Mouse (Mus musculus): ENCODE data around the gene Gcm2. TPM values are rescaled to one million over a fixed set of nuclear protein-coding genes. Genes with fewer than 3 reads are reported as not detected.
A peak's percentile ranks its signal among the peaks of the same experiment; 100 is the strongest.

Gene Gcm2
- total RNA-seq (2022) = not detected

DNA sequence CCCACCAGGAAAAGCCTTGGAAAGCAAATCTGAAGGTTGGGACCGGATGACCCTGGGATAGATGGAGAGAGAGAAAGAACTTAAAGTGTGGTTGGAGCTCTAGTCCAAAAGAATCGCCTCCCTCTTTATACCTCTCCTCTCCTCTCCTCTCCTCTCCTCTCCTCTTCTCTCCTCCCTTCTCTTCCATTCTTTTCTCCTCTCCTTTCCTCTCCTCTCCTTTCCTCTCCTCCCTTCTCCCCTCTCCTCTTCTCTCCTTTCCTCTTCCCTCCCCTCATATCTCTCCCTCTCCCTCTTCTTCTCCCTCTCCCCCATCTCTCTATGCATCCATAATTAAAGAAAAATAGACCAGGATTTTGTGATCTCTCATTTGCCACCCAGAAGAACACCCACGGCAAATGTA is at the start of gene Gcm2:
Gene Gcm2 (minus strand): TSS at position 101 of the 400 bp plus-strand sequence.
- DNase-seq (ENCODE audit: low spot score in 2 of 2) = no peak

- DNase-seq (ENCODE audit: low spot score in 2 of 2) = no peak
These were observed 47.6 kb upstream of the Gcm2 start for GRCm38 (mm10) chr13:41158426-41158825.

- no peak for DNase-seq (ENCODE audit: low spot score in 2 of 2)
These were observed 42.3 kb upstream of the Gcm2 start for GRCm38 (mm10) chr13:41153146-41153545.

- peak in 1 of 2 experiments; percentile 7 for DNase-seq (ENCODE audit: low spot score in 2 of 2)
These were observed 35.4 kb upstream of the Gcm2 start for GRCm38 (mm10) chr13:41146271-41146670.

DNA sequence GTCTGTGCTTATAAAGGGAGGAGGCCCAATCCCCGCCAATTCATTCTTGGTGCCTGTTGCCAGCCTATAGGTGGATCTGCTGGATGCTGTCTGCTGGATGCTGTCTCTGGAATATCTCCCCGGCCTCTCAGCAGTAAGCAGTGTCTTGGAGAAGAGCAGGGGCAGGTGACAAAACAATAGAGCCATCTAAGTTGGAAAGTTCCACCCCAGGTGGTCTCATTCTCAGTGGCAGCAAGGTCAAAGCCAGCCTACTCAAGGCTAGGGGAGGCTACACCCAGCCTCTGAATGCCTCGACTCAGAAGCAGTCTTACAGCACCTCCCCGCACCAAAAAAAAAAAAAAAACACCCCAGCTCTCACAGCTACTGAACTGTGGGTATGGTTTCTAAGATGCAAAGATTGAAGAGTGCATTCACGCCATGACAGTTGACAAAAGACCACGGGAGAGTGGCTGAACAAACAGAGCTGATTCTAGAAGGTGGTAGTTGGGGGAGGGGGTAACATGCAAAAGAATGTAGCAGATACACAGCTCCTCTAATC is 34.7 kb upstream of the Gcm2 start:
- no peak for DNase-seq (ENCODE audit: low spot score in 2 of 2)

DNA sequence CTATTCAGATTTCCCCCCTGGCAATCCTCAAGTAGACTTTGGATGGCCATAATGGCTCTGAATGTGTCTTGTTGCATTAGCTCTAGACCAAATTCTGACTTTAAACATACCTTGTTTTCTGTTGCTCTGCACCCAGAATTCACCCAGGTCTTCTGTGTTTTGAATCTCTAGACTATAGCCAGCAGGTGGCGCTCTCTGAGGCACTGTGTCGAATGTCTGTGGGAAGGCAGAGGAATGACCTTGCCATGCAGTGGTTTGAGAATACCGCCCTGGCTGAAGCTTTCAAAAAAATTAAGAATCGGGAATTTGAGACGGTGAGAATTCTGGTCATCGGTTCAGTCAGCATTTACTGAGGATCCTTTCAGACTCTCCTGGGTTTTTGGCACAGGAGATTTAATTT is 24.1 kb upstream of the Gcm2 start:
- no peak for DNase-seq (ENCODE audit: low spot score in 2 of 2)

GRCm38 (mm10) chr13:41129061-41129460 is 18.2 kb upstream of the Gcm2 start:
- DNase-seq (ENCODE audit: low spot score in 2 of 2) = no peak

GRCm38 (mm10) chr13:41128326-41128725 is 17.5 kb upstream of the Gcm2 start:
- no peak for DNase-seq (ENCODE audit: low spot score in 2 of 2)

GRCm38 (mm10) chr13:41123666-41124225 is 12.9 kb upstream of the Gcm2 start:
- DNase-seq (ENCODE audit: low spot score in 2 of 2) = no peak

DNA sequence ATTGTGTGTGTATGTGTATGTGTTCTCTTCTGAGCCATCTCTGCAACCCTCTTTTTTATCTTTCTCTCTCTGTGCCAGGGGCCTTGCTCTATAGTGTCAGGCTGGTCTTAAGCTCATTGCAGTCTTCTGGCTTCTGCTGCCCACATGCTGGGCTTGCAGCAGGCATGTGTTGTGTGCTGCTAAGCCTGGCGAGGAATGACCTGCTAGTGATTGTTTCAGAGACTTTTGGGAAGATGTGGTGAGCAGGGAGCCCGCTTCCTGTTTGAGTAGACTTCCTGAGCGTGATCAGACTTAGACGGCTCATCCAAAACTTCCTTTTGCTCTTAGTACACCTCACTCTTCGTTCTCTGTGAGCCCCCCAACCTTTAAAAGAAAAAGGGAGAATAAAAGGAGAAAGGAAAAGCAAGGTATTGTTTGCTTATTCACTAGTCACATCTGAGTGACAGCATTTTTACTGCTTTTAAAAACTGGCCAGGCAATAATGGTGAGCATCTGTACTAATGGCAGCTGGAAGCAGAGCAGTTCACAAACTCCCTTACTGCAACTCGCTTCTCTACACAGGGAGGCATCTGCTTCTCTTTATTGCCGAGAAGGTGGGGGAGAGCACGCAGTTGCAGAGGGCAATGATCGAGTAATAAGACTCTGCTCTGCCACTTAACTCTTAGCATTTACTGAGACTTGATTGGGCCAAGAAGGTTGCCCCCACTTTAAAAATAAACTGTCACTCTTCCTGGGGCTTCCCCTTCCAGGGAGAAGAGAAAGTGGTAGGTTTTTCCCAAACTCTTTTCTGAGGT is 8.5 kb upstream of the Gcm2 start:
- no peak for DNase-seq (ENCODE audit: low spot score in 2 of 2)

GRCm38 (mm10) chr13:41113940-41114339 is 3.1 kb upstream of the Gcm2 start, which contains the start of gene Sycp2l:
Gene Sycp2l (plus strand): TSS chr13:41114307.
- no peak for DNase-seq (ENCODE audit: low spot score in 2 of 2)

- DNase-seq (ENCODE audit: low spot score in 2 of 2) = no peak
These were observed 5.3 kb downstream of the Gcm2 start for GRCm38 (mm10) chr13:41105541-41105940.

GRCm38 (mm10) chr13:41103841-41104525 is 6.9 kb downstream of the Gcm2 start:
- DNase-seq (ENCODE audit: low spot score in 2 of 2) = no peak

- DNase-seq (ENCODE audit: low spot score in 2 of 2) = no peak
These were observed 10.8 kb downstream of the Gcm2 start for GRCm38 (mm10) chr13:41100031-41100430.

GRCm38 (mm10) chr13:41098325-41098724 is 12.5 kb downstream of the Gcm2 start:
- no peak for DNase-seq (ENCODE audit: low spot score in 2 of 2)

- DNase-seq (ENCODE audit: low spot score in 2 of 2) = no peak
These were observed 13.3 kb downstream of the Gcm2 start for GRCm38 (mm10) chr13:41097324-41098058.

GRCm38 (mm10) chr13:41094160-41094559 is 16.7 kb downstream of the Gcm2 start:
- DNase-seq (ENCODE audit: low spot score in 2 of 2) = no peak

GRCm38 (mm10) chr13:41091271-41091670 is 19.6 kb downstream of the Gcm2 start:
- no peak for DNase-seq (ENCODE audit: low spot score in 2 of 2)

- DNase-seq (ENCODE audit: low spot score in 2 of 2) = no peak
These were observed 22.1 kb downstream of the Gcm2 start for GRCm38 (mm10) chr13:41088746-41089145.

DNA sequence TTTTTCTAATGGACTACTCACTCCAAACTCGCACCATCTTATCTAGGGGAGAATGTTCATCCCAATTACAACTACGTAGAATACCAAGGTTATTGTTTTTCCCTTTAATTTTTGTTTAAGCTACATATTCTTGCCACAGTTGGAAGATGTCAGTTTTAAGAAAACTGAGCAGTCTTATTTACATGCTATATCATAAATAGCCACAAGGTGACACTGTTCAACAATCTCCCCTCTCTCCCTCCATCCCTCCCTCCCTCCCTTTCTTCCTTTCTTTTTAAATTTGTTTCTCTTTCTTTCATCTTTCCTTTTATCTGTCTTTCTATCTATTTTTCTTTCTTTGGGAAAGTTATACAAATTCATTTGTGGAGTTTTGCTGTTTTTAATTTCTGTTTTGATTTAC is 25.7 kb downstream of the Gcm2 start:
- no peak for DNase-seq (ENCODE audit: low spot score in 2 of 2)

DNA sequence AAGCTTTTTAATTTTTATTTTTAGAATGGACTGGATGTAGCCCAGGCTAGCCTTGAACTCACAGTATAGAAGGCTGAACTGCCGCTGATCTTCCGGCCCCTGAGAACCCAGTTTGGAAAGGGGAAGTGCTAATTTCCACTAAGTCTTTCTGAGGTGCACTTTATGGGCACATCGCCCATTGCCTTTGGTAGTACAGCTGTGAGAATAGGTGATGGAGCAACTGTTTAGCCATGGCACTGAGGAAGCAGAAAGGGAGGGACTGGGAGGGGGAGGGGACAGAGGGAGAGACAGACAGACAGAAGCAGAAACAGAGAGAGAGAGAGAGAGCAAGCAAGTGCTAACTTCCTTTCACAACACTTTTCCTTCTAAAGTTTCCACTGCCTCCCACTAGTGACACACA is 26.3 kb downstream of the Gcm2 start:
- DNase-seq (ENCODE audit: low spot score in 2 of 2) = no peak
